Mouse (Mus musculus) brain, embryonic 14.5 days (tissue): ENCODE measurements at regions not wholly inside any gene's neighbourhood (a gene's known extent, or its start where the extent isn't known, plus 50 kb on each side); places are given as distances from the start of the nearest gene placed in this dataset.

Source experiments
- CTCF ChIP-seq: fragments of 200-500 bp; IDR thresholded peaks from 2 replicates; pipeline ENCODE4 v1.5.1; 2012; ENCODE audit warnings: inconsistent platforms, mild to moderate bottlenecking, moderate library complexity, borderline replicate concordance; ENCODE audit not compliant: insufficient read depth, insufficient read length; ENCODE audit errors: extremely low read depth
- POLR2A ChIP-seq: fragments of 200-500 bp; IDR thresholded peaks from 2 replicates; pipeline ENCODE4 v1.6.1; 2012; ENCODE audit warnings: mild to moderate bottlenecking, inconsistent platforms, borderline replicate concordance; ENCODE audit not compliant: poor library complexity, insufficient read depth, insufficient read length, severe bottlenecking; ENCODE audit errors: extremely low read depth

DNA sequence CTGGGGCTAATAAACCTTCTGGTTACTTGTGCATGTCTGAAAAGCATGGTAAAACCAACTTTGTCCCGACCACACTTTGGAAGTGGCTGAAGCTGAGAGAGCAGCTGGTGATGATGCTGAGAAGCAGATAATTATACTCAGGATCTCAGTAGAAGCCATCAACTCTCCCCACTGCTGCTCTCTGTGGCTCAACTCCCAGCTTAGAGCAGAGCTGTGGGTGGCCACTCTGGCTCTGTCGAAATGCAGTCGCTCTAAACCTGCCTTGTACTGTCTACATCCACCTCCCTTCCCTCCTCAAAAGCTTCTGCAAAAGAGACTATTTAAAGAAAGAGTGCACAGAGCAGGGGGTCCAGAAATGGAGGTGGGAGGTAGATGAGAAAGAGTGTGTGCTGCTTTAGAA, 102.5 kb upstream of the Adra1d start:
- TF ChIP-seq CTCF (no peak), POLR2A (no peak)
